Mouse (Mus musculus) layer of hippocampus, adult 18-20 months (tissue): ENCODE results near the gene Mat1a. TPM values are rescaled to one million over a fixed set of nuclear protein-coding genes. Genes with fewer than 3 reads are reported as not detected.

Source experiments
- DNase-seq, 2 experiments: peaks; one replicate each; pipeline ENCODE4 v3.0.0; 2022; ENCODE audit warnings: low spot score in 2 of 2
- long read RNA-seq: library from polyadenylated mRNA; stranded (forward); transcript quantifications from one replicate; pipeline ENCODE4 v2.0.0, GENCODE M21; 2021
- total RNA-seq, 2 experiments: library from RNA; stranded (reverse); gene quantifications; 2 replicates each; pipeline ENCODE4 v1.2.3; 2021

Mat1a gene
- total RNA-seq = not detected
- long read RNA-seq = 0 reads

DNA sequence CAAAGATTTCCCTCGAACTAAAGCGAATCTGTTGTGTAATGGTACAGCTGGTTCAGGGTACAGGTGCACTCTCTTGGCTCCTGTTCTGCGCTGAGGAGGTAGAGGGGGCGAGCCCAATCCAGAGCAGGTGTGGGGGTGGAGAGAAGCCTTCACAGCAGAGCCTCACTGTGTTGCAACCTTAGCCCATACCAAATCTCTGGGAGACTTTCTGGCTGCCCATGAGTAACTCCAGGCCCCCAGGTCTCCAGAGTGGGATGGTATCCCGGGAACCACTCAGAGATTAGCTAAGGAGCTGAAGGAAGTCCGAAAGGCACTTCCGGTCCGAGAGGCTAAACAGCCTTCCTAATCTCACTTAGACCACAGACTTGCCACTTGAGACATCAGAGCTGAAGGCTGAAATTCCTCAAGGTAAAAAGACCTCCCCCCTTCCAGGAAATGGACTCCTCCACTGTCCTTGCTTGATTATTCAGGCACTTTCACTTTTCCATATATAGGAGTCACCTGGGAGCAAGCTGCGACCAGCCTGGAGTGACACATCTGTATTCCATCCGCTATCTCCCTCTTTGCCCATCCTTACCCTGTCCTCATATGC lies at the start of gene Mat1a:
TSS of gene Mat1a (plus strand) at position 183 of the 592 bp plus-strand sequence.
- no peak for DNase-seq

DNA sequence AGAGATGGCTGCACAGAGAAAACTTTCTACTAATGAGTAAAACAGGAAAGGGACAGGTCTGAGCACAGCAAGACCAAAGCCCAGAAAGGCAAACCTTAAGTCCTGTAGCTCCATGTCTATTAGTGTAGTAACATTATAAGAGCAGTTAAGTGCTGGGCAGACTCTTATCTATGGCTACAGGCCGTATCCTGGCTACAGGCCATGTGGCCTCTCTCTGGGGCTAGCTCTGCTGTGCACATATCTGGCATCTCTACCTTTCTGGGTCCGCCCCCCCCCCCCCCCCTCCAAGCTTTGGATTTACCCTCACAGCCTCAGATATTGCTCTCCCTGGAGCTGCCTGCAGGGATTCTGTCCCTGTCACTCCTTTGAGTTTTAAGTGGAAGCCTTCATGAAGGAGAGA lies 39.7 kb upstream of the Mat1a start:
- no peak for DNase-seq

GRCm38 (mm10) chr14:41066416-41066815 lies 38.4 kb upstream of the Mat1a start:
- DNase-seq = no peak

- no peak for DNase-seq
These were observed 35.7 kb upstream of the Mat1a start, which contains the start of gene Dydc2 for GRCm38 (mm10) chr14:41069108-41069507. Dydc2 (minus strand) TSS chr14:41069208.

DNA sequence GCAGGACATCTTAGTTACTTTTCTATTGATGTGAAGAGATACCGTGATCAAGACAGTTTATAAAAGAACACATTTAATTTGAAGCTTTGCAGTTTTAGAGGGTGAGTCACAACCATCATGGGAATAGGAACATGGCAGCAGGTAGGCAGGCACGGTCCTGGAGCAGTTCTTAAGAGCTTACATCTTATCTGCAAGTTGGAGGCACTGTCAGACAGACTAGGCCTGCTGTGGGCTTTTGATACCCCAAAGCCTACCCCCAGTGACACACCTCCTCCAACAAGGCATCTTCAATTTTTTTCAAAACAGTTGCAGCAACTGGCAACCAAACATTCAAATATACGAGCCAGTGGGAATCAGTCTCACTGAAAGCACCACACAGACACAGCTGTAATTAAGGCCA lies 34.5 kb upstream of the Mat1a start:
- DNase-seq = no peak

- peak; percentile 75 to 88 for DNase-seq
These were observed 32.4 kb upstream of the Mat1a start, which contains the start of gene Dydc1 for GRCm38 (mm10) chr14:41072229-41072943. Dydc1 (plus strand) TSS chr14:41072911.

DNA sequence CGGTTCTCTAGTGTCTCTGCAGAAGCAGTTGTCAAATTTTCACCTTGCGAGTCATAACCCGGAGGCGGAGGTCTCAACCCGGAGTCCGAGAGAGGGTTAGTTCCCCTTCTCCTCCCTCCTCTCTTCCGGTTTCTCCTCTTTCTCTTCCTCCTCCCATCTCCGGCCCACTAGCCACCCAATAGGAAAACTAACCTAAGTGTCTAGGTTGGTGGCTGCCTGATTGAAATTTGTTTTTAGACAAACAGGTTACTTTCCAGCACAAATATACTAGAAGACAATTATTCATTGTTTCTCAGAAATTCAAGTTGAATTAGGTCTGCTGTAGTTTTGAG lies 31.9 kb upstream of the Mat1a start:
- no peak for DNase-seq

GRCm38 (mm10) chr14:41082408-41082807 lies 22.4 kb upstream of the Mat1a start:
- no peak for DNase-seq

DNA sequence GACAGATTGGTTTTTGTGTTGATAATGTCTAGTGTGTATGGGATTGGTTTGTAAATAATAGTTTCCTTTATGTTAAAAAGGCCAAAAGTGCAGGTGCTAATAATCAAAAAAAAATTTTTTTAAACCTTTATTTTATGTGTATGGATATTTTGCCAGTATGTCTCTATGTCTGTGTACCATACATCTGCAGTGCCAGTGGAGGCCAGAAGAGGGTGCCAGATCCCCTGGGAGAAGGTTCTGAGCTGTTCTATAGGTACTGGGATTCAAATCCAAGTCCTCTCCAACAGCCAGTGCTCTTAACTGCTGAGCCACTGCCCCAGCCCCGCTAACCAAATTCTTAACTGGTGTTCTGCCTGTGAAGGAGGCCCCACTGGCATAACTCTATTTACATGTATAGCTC lies 17.3 kb upstream of the Mat1a start:
- no peak for DNase-seq

DNA sequence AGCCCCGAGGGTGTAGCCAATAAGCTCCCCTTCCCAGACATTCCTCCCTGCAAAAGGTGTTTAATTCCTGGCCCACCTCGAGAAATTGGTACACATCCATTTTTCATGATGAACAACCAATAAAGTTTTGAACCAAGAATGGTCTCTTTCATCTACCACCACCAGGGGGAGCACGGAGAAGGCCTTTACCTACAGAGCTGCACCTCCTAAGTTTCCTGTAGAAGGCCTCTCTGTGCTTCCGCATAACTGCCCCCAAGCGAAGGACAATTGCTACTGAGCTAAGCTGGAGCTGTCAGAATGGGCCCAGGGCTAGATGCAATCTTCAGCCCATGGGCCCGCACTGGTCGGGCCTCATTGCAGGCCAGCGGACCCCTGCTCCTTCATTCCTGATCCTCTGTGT lies 14.1 kb upstream of the Mat1a start:
- no peak for DNase-seq

DNA sequence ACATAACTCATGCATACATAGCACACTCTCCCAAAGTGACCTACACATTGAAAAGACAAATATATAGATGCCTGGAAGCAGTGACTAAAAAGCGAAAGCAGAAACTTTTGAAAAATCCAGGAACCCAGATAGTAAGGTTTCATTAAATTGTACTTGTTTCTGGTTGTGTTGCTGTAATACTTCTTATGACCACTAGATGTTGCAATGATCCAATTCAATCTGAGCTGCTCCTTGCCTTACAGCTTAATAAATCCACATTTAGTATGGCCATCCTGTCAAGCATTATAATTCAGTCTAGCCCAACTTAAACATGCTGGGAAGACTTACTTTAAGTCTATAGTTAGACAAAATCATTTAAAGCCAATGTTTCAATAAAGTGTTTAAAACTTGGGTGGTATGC lies 10.7 kb upstream of the Mat1a start:
- DNase-seq = no peak

GRCm38 (mm10) chr14:41096296-41096860 lies 8.5 kb upstream of the Mat1a start:
- no peak for DNase-seq

DNA sequence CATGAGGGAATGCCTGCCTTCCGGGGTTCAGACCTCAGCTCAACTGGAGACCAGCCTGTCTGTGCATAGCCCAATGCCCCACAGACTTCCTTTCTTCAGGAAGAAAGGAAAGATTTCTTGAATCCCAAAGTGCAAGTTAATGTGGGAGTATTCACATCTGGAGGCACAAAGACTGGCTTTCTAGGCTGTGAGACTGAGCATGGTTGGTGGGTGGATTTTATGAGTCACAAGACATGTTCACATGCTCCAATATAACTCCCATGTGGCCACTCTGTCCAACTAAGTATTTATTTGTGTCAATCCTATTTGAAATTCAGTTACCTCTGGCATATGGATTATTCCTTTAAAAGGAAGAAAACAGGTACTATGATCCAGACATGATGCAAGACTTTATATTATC lies 6.1 kb upstream of the Mat1a start:
- no peak for DNase-seq

- no peak for DNase-seq
These were observed 4.1 kb upstream of the Mat1a start for GRCm38 (mm10) chr14:41100712-41101111.

- DNase-seq = no peak
These were observed 3.6 kb upstream of the Mat1a start for GRCm38 (mm10) chr14:41101242-41101641.

DNA sequence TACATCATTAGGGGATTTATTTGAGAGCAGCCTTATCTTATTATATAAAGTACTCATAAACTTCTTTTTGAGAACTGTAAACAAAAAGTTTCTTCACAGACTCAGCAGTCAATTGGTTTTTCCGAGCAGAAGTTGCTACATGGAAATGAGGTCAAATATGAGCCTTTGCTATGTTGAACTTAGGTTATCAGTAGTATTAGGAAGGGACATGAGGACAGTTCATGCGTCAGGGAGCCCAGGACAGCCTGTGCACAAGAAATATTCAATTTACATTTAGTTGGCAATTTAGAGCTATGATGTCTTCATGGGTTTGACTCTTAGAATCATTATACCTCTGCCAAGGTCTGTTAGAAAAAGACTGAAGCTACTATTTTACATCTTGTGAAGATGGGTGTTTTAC lies 2.6 kb upstream of the Mat1a start:
- DNase-seq = no peak

- no peak for DNase-seq
These were observed 6.3 kb downstream of the Mat1a start for GRCm38 (mm10) chr14:41111031-41111668.

- no peak for DNase-seq
These were observed 8.1 kb downstream of the Mat1a start for GRCm38 (mm10) chr14:41112944-41113343.

DNA sequence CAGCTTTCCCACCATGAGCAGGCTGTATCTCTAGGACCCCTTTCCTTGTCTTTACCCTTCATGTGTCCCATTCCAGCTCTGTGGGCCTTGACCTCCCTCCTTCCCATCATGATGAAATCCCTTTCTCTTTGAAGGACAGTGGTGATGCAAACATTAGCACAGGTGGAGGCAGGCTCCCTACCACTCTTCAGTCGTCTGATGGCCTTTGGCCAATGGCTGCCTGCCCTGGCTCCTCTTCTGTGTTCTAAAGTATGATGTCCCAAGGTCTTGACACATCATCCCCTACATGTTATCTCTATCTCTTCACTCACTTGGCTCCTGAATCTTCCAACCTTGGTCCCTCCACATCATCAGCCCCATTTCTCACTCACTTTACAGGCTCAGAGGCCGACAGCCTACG lies 11.4 kb downstream of the Mat1a start:
- DNase-seq = no peak

GRCm38 (mm10) chr14:41124683-41125082 lies 19.8 kb downstream of the Mat1a start:
- no peak for DNase-seq

DNA sequence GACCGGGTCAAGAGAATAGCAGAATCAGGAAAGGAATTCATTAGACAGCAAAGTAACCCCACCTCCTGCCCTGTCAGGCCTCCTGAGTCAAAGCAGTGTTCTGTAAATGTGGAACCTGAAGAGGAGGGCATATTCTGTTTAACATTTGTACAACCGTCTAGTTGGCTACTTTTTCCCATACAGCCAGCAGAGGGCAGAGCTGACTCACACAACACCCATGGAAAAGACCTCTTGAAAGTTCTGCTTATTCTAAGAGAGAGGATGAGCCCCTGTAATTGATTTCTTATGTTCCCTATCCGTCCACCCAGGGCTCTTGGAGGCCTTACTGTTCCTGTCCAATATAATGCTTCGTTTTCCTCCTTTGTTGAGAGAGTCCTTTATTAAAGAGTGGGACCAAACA lies 23.2 kb downstream of the Mat1a start:
- DNase-seq = peak in 1 of 2 experiments; percentile 46

- DNase-seq = no peak
These were observed 26.7 kb downstream of the Mat1a start, which contains the start of gene Sftpa1 for GRCm38 (mm10) chr14:41131540-41131939. Sftpa1 (plus strand) TSS chr14:41131782.
